Mouse (Mus musculus): Measurements from ENCODE around the gene Ncor2.

Ncor2 gene

GRCm38 (mm10) chr5:125170107-125170842, 8.7 kb downstream of the Ncor2 start:
- DNase-seq (ENCODE audit: low read depth, low spot score), result no peak

GRCm38 (mm10) chr5:125168101-125168500, 10.9 kb downstream of the Ncor2 start:
- DNase-seq (ENCODE audit: low read depth, low spot score), result no peak

GRCm38 (mm10) chr5:125167524-125167923, 11.5 kb downstream of the Ncor2 start:
- no peak for DNase-seq (ENCODE audit: low read depth, low spot score)

GRCm38 (mm10) chr5:125165993-125166392, 13.0 kb downstream of the Ncor2 start:
- no peak for DNase-seq (ENCODE audit: low read depth, low spot score)

- no peak for DNase-seq (ENCODE audit: low read depth, low spot score)
These were observed 14.4 kb downstream of the Ncor2 start for GRCm38 (mm10) chr5:125164465-125165167.

GRCm38 (mm10) chr5:125163441-125164050, 15.5 kb downstream of the Ncor2 start:
- DNase-seq (ENCODE audit: low read depth, low spot score), result no peak

- no peak for DNase-seq (ENCODE audit: low read depth, low spot score)
These were observed 16.6 kb downstream of the Ncor2 start for GRCm38 (mm10) chr5:125162461-125162860.

- DNase-seq (ENCODE audit: low read depth, low spot score), result no peak
These were observed 19.1 kb downstream of the Ncor2 start for GRCm38 (mm10) chr5:125159804-125160405.

GRCm38 (mm10) chr5:125159293-125159692, 19.7 kb downstream of the Ncor2 start:
- no peak for DNase-seq (ENCODE audit: low read depth, low spot score)

- DNase-seq (ENCODE audit: low read depth, low spot score), result peak; percentile 60
These were observed 20.6 kb downstream of the Ncor2 start for GRCm38 (mm10) chr5:125158232-125158961.

GRCm38 (mm10) chr5:125157375-125158033, 21.5 kb downstream of the Ncor2 start:
- no peak for DNase-seq (ENCODE audit: low read depth, low spot score)

- peak; percentile 45 for DNase-seq (ENCODE audit: low read depth, low spot score)
These were observed 22.4 kb downstream of the Ncor2 start for GRCm38 (mm10) chr5:125156418-125157205.

- DNase-seq (ENCODE audit: low read depth, low spot score), result no peak
These were observed 23.6 kb downstream of the Ncor2 start for GRCm38 (mm10) chr5:125155451-125155850.

- DNase-seq (ENCODE audit: low read depth, low spot score), result no peak
These were observed 24.0 kb downstream of the Ncor2 start for GRCm38 (mm10) chr5:125154989-125155388.

- DNase-seq (ENCODE audit: low read depth, low spot score), result no peak
These were observed 24.8 kb downstream of the Ncor2 start for GRCm38 (mm10) chr5:125154178-125154577.

GRCm38 (mm10) chr5:125153201-125153816, 25.7 kb downstream of the Ncor2 start:
- DNase-seq (ENCODE audit: low read depth, low spot score), result peak; percentile 47

- no peak for DNase-seq (ENCODE audit: low read depth, low spot score)
These were observed 27.0 kb downstream of the Ncor2 start for GRCm38 (mm10) chr5:125151872-125152534.

GRCm38 (mm10) chr5:125150951-125151564, 28.0 kb downstream of the Ncor2 start:
- DNase-seq (ENCODE audit: low read depth, low spot score), result no peak

GRCm38 (mm10) chr5:125149142-125149541, 29.9 kb downstream of the Ncor2 start:
- DNase-seq (ENCODE audit: low read depth, low spot score), result no peak

All from CD4-positive, CD25-positive, alpha-beta regulatory T cell, adult 2 months (primary cell).